In genomic region chr15:80050093-80050492, GRCm38 (mm10) we compare ENCODE assay signal across 12 mouse cellular contexts. TPM values are rescaled to one million over a fixed set of nuclear protein-coding genes. Genes with fewer than 3 reads are reported as not detected.
DNase-seq lines count a peak whose midpoint lies in the region; ATAC-seq and TF ChIP-seq lines count a peak whose summit lies in the region.
"Had no signal": no experiment of that assay in that cellular context is flagged by ENCODE, and none has a peak within 500 bp of the region (broad histone marks: within the 10 kb centered on the region; RNA-seq: fewer than 3 reads in every experiment).

No protein-coding gene starts in this region.

- H3K4me2 ChIP-seq in lung, postnatal 0 days (replicated peaks; ENCODE audit: low read depth, low read length) = no peak overlapping the region
- no peak overlapping the region for H3K4me2 ChIP-seq in hindbrain, embryonic 13.5 days
- H3K4me2 ChIP-seq: hindbrain, embryonic 15.5 days; limb, embryonic 12.5 days; midbrain, embryonic 11.5 days had no signal

- peak; percentile 44 for ATAC-seq in lung, postnatal 0 days
- ATAC-seq in hindbrain, embryonic 13.5 days (ENCODE audit: low FRiP score) = no peak
- ATAC-seq: Patski had no signal

- H3K4me1 ChIP-seq in lung, postnatal 0 days (ENCODE audit: insufficient read depth, low read depth, low read length) = peaks cover 5% of the 10 kb centered on the region; the same call in 1 of the 2 replicates
- peaks cover under 1% of the 10 kb centered on the region; the same call in 1 of the 2 replicates for H3K4me1 ChIP-seq in hindbrain, embryonic 13.5 days (replicated peaks)
- H3K4me1 ChIP-seq: hindbrain, embryonic 15.5 days had no signal

- H3K27me3 ChIP-seq in lung, postnatal 0 days (replicated peaks; ENCODE audit: insufficient read depth, low read length) = no peaks in the 10 kb centered on the region
- H3K27me3 ChIP-seq in hindbrain, embryonic 13.5 days = no peaks in the 10 kb centered on the region
- H3K27me3 ChIP-seq: hindbrain, embryonic 15.5 days; limb, embryonic 12.5 days; Patski had no signal

- H3K36me3 ChIP-seq in lung, postnatal 0 days (ENCODE audit: insufficient read depth, low read length) = no peaks in the 10 kb centered on the region
- no peaks in the 10 kb centered on the region for H3K36me3 ChIP-seq in hindbrain, embryonic 13.5 days
- H3K36me3 ChIP-seq: hindbrain, embryonic 15.5 days; limb, embryonic 12.5 days had no signal

- H3K27ac ChIP-seq in lung, postnatal 0 days (ENCODE audit: low read length) = peak overlapping the region; percentile 69
- no peak overlapping the region for H3K27ac ChIP-seq in hindbrain, embryonic 13.5 days
- H3K27ac ChIP-seq: hindbrain, embryonic 15.5 days; limb, embryonic 12.5 days had no signal

- no peak overlapping the region for H3K4me3 ChIP-seq in lung, postnatal 0 days (ENCODE audit: low read depth, low read length)
- no peak overlapping the region for H3K4me3 ChIP-seq in hindbrain, embryonic 13.5 days
- H3K4me3 ChIP-seq: hindbrain, embryonic 15.5 days; limb, embryonic 12.5 days had no signal

- H3K9ac ChIP-seq in lung, postnatal 0 days (replicated peaks; ENCODE audit: low read depth) = no peak overlapping the region
- no peak overlapping the region for H3K9ac ChIP-seq in hindbrain, embryonic 13.5 days
- H3K9ac ChIP-seq: hindbrain, embryonic 15.5 days; limb, embryonic 12.5 days had no signal

- no peaks in the 10 kb centered on the region for H3K9me3 ChIP-seq in lung, postnatal 0 days (ENCODE audit: low read length)
- H3K9me3 ChIP-seq in hindbrain, embryonic 13.5 days = 0 out of 2 replicates have a peak, but pooled peaks cover 5% of the 10 kb centered on the region
- H3K9me3 ChIP-seq: hindbrain, embryonic 15.5 days had no signal

- no peak for TF ChIP-seq CTCF in lung, postnatal 0 days (IDR thresholded peaks at IDR 0.05)

- TF ChIP-seq EP300 in lung, postnatal 0 days (IDR thresholded peaks at IDR 0.05) = peak; percentile 37

- peak; percentile 43 for DNase-seq in CD4-positive, CD25-positive, alpha-beta regulatory T cell, adult 2 months (ENCODE audit: low read depth, low spot score)
- DNase-seq in R1 (ENCODE audit: low read depth, low spot score) = peak; percentile 44
- DNase-seq in induced T-regulatory cell, adult 2 months (ENCODE audit: low read depth) = peak; percentile 39
- DNase-seq in lung, postnatal 0 days (ENCODE audit: low spot score) = peak; percentile 54
- DNase-seq in spleen, postnatal 36 days (ENCODE audit: low spot score in 2 of 2) = no peak
- DNase-seq in cerebellum, adult 18-20 months = no peak
- DNase-seq: cerebellum, adult 8-10 months had no signal

- 47% methylated on average over 4 of the region's 4 CpGs for WGBS in lung, postnatal 0 days
- 83% methylated on average over 4 of the region's 4 CpGs for WGBS in hindbrain, embryonic 13.5 days

RNA-seq across cellular contexts. Expression of gene Pdgfb, which starts 35.3 kb away (rescaled TPM):
- 10.5 and 14.2 TPM in 2 replicates for polyA plus RNA-seq in lung, postnatal 0 days (2015; fragmentation: Nextera tagmentation; extraction: Ambion mirVana)
- polyA plus RNA-seq in hindbrain, embryonic 13.5 days (2015; fragmentation: Nextera tagmentation; extraction: Ambion mirVana) = 2.4 and 2.8 TPM in 2 replicates

RNA-seq across cellular contexts. Expression of gene Syngr1, which starts 41.0 kb away (rescaled TPM):
- polyA plus RNA-seq in lung, postnatal 0 days (2015; fragmentation: Nextera tagmentation; extraction: Ambion mirVana) = 34.4 and 35.3 TPM in 2 replicates
- 27.9 and 28.3 TPM in 2 replicates for polyA plus RNA-seq in hindbrain, embryonic 13.5 days (2015; fragmentation: Nextera tagmentation; extraction: Ambion mirVana)

RNA-seq across cellular contexts. Expression of gene Rpl3, which starts 41.6 kb away (rescaled TPM):
- 554 and 577 TPM in 2 replicates for polyA plus RNA-seq in lung, postnatal 0 days (2015; fragmentation: Nextera tagmentation; extraction: Ambion mirVana)
- polyA plus RNA-seq in hindbrain, embryonic 13.5 days (2015; fragmentation: Nextera tagmentation; extraction: Ambion mirVana) = 613 and 622 TPM in 2 replicates

Comparison
In these comparisons a context has a peak if more than half of its experiments do, and no peak if none do; other contexts are left out.
1. DNase-seq: peak in CD4-positive, CD25-positive, alpha-beta regulatory T cell, adult 2 months (single experiment), R1 (single experiment), induced T-regulatory cell, adult 2 months (single experiment) and lung, postnatal 0 days (single experiment); none in spleen, postnatal 36 days (0 of 2) and cerebellum, adult 18-20 months (0 of 2).